Mouse (Mus musculus) layer of hippocampus, postnatal 14 days (tissue): ENCODE data around the gene Vtcn1. TPM values are rescaled to one million over a fixed set of nuclear protein-coding genes. Genes with fewer than 3 reads are reported as not detected.

ENCODE experiments used
- DNase-seq, 2 experiments: peaks; one replicate each; pipeline ENCODE4 v3.0.0; 2021 to 2022; ENCODE audit warnings: low spot score in 2 of 2, mixed read lengths in 1 of 2
- total RNA-seq, 2 experiments: library from RNA; stranded (reverse); gene quantifications; 2 replicates each; pipeline ENCODE4 v1.2.3; 2021

Gene Vtcn1
- total RNA-seq, 2 experiments from 2014 or later: not detected

DNA sequence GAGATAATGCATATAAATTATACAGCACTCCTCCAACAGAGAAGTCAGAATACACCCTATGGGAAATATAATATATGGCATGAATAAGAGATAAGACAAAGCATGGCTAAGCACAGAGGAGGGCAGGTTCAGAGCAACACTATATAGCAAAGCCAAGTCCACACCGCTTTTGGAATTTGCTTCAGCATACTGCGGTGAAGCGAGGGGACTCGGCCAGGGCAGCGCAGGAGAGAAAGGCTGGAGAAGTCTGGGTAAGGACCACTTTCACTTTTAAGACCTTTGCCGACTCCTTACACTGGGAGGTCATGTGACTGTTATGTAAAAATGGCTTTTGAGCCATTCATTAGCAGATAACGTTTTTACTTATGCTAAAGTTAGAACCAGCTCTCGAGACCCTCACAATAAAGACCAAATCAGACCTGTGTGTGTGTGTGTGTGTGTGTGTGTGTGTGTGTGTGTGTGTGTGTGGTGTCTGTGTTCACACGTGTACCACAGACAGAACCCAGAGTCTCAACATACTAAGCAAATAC, 95.4 kb downstream of the Vtcn1 start:
- no peak for DNase-seq

- peak; percentile 99 to 100 for DNase-seq
Observed at GRCm38 (mm10) chr3:100921825-100922505, 96.7 kb downstream of the Vtcn1 start, which contains the start of gene Trim45. Trim45 (plus strand) TSS chr3:100922202.

DNA sequence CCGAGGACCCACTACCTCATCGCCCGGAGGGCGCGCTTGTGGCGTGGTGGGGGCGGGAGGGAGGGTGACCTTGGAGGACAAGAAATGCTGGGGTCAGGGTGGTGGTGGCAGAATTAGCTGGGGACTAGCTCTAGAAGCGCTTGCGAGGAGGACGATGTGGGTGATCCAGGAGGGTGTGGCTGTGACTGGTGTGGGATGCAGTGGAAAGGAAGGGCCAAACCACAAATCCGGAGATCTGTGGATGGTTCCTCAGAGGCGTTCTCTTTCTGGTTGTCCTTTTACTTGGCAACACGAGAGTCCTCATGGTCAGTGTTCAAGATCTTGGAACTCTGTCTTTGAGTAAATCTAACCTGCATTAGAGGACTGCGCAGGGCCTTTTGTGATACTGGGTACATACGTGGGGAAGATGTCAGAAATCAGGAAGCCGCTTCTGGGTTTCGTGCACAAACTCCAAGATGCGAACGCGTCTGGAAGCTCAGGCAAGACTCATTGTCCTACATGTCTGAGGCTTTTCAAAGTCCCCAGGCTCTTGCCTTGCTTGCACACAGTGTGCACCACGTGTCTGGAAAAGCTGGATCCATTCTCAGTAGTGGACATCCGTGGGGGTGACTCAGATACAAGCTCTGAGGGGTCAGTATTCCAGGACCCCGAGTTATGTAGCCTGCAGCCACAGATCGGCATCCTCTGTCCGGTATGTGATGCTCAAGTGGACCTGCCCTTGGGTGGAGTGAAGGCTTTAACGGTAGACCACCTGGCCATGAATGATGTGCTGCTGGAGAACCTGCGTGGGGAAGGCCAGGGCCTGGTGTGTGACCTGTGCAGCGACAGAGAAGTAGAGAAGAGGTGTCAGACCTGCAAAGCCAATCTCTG, 97.5 kb downstream of the Vtcn1 start:
- DNase-seq: no peak

DNA sequence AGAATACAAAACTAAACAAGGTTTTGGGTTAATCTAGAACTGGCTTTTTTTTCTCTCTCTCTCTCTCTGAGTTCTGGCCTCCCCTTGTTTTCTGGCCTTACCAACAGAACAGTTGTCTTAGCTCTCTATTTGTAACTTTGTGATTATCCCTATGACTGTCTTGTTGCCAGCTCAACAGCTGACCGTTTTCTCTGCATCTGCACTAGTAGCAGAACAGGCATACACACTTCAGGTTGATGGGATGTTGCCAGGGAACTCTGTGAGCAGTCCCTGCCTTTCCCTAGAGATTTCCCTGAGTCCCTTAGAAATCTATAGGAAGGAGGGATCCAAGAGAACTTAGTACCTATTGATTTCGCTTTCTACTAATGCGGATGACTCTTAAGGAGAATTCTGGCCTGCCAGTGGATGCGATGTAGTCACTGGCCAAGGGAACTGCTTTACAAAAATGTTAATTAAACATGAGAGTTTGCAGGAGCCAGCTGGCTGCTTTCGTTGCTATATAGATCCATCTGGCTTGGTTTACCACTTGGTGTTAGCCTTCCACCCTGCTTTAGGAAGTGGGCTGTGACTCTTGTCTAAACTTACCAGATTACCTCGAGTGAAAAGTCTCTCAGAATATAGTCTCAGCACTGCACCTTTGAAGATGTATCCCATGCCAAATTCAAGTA, 98.9 kb downstream of the Vtcn1 start:
- peak in 1 of 2 experiments; percentile 9 for DNase-seq

- DNase-seq: no peak
Observed at GRCm38 (mm10) chr3:100925176-100925575, 99.9 kb downstream of the Vtcn1 start.

- no peak for DNase-seq
Observed at GRCm38 (mm10) chr3:100931332-100932076, 106.2 kb downstream of the Vtcn1 start.

- DNase-seq: no peak
Observed at GRCm38 (mm10) chr3:100932077-100932944, 107.1 kb downstream of the Vtcn1 start.

DNA sequence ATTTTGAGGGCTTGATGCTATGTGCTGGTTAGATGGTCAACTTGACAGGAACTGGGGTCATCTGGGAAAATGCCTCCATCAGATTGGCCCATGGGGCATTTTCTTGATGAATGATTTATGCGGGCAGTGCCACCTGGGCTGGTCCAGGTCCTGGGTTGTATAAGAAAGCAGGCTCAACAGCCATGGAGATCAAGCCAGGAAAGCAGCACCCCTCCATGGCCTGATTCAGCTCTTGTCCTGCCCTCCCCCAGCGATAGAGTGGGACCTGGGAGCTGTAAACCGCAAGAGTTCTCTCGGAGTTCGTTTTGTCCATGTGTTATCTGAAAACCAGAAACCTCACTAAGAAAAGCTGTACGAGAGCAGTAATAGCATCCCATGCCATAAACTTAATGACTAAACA, 110.3 kb downstream of the Vtcn1 start:
- no peak for DNase-seq

GRCm38 (mm10) chr3:100936201-100936600, 110.9 kb downstream of the Vtcn1 start:
- no peak for DNase-seq

DNA sequence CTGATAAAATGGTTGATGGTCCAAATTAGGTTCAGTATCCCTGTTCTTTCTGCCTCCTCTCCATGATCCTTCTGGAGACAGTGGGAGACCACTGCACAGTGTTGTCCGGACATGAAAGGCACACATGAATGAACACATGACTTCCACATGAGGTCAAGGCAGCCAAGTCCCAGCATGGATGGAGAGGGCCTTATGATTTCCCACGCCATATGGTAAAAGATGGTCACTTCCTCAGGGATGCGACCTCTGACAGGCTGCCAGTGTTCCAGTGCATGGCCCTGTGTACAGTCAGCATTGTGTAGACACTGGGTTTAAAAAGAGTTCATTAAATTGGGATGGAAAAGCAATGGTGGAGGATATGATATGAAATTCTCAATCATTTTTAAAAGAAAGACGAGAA, 113.0 kb downstream of the Vtcn1 start:
- no peak for DNase-seq

DNA sequence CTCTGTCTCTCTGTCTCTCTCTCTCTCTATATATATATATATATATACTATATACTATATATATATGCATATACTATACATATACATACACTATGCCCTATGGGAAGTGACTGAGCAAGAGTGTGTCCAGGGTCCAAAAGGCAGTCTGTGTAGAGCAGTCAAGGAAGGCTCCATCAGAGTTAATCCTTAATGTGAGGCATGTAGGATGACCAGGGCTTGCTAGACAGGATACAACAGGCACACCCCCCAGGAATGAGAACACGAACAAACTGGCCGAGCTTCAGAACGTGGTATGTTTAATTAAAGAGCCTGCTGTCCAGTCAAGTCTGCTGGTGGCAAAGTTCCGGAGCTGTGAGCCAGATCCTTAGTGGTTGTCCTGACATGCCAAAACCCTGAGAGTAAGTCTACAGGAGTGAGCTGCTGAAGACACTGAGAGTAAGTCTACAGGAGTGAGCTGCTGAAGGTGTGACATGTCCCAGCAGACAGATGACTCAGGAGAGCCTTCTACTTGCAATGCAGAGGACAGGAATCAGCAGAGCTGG, 115.3 kb downstream of the Vtcn1 start:
- DNase-seq: no peak

Other genes with a start within 250 kb of the Vtcn1 start
- 100 to 1,000 TPM; 124 to 128 TPM for gene Man1a2, start 140.0 kb upstream of the Vtcn1 start, total RNA-seq
- 1 to 10 TPM; 8.1 to 9.8 TPM for gene Trim45, start 96.7 kb downstream of the Vtcn1 start, total RNA-seq
- gene Ttf2, start 144.2 kb downstream of the Vtcn1 start, total RNA-seq: 1 to 10 TPM; 1.5 to 2.2 TPM
- gene Cd101, start 204.1 kb downstream of the Vtcn1 start, total RNA-seq: under 1 TPM; 0.32 to 0.52 TPM